Mouse (Mus musculus) heart, embryonic 11.5 days (tissue): Measurements from ENCODE around the gene Mtnr1a. TPM values are rescaled to one million over a fixed set of nuclear protein-coding genes. Genes with fewer than 3 reads are reported as not detected.

Experiments
- ATAC-seq: fragments of 200-750 bp; cut with Nextera tagmentation; replicated peaks from 2 replicates; pipeline ENCODE4 v1.8.0; 2017; ENCODE audit warnings: moderate library complexity; ENCODE audit not compliant: insufficient number of reproducible peaks, low FRiP score, low TSS enrichment
- H3K27ac ChIP-seq: fragments of 300-500 bp; sonication (generic); 2 replicates; pipeline ENCODE4 v1.5.1; 2014; ENCODE audit warnings: mild to moderate bottlenecking, low read depth, low read length
- H3K27me3 ChIP-seq: fragments of 300-500 bp; sonication (generic); 2 replicates; pipeline ENCODE4 v1.6.1; 2014; ENCODE audit warnings: mild to moderate bottlenecking, low read length, mixed read lengths; ENCODE audit not compliant: control insufficient read depth, insufficient read depth
- H3K36me3 ChIP-seq: fragments of 300-500 bp; sonication (generic); 2 replicates; pipeline ENCODE4 v1.6.1; 2014; ENCODE audit warnings: mild to moderate bottlenecking, low read length, moderate library complexity, mixed read lengths; ENCODE audit not compliant: control insufficient read depth, insufficient read depth
- H3K4me1 ChIP-seq: fragments of 300-500 bp; sonication (generic); 2 replicates; pipeline ENCODE4 v1.6.1; 2014; ENCODE audit warnings: low read length; ENCODE audit not compliant: control insufficient read depth, insufficient read depth
- H3K4me2 ChIP-seq: fragments of 300-500 bp; sonication (generic); 2 replicates; pipeline ENCODE4 v1.6.1; 2014; ENCODE audit warnings: mild to moderate bottlenecking, moderate library complexity
- H3K4me3 ChIP-seq: fragments of 300-500 bp; sonication (generic); 2 replicates; pipeline ENCODE4 v1.5.1; 2014; ENCODE audit warnings: low read depth, low read length
- H3K9ac ChIP-seq: fragments of 300-500 bp; sonication (generic); 2 replicates; pipeline ENCODE4 v1.6.1; 2014; ENCODE audit warnings: mild to moderate bottlenecking, low read depth, low read length, moderate library complexity
- H3K9me3 ChIP-seq: fragments of 300-500 bp; sonication (generic); replicated peaks from 2 replicates; pipeline ENCODE4 v1.6.1; 2016; ENCODE audit warnings: low read length; ENCODE audit not compliant: control insufficient read depth
- WGBS: fragments of 180-500 bp; shearing (Covaris S2); extraction: QIAGEN DNeasy Blood & Tissue Kit; methylation state at CpG from one replicate; pipeline ENCODE4 v1.1.7; 2014; ENCODE audit not compliant: insufficient replicate concordance; 5-methylcytosine and 5-hydroxymethylcytosine counted together
- polyA plus RNA-seq: library from polyadenylated mRNA; unstranded; fragments of >200 nt; fragmentation: Nextera tagmentation; extraction: Ambion mirVana; gene quantifications from 2 replicates; pipeline ENCODE4 v1.2.1, GENCODE M21; 2014

Gene Mtnr1a
- polyA plus RNA-seq, 1 experiment from 2014 or later: not detected

DNA sequence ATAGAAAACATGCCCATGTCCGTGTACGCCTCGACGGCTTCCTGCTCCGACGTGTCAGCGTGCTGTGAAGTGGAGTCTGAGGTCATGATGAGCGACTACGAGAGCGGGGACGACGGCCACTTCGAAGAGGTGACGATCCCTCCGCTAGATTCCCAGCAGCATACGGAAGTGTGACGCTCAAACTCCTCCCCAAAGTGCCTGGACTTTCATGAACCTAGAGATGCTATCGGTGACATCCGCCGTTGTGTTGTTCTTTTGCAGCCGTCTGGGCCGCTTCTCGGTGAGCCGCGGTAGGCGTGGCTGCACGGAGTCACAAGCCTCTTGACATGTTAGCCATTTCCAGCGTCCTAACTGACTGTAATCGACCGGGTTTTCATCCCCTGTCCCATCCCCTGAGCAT, 17.7 kb upstream of the Mtnr1a start:
- no peaks in the 10 kb centered on the region for H3K27me3 ChIP-seq
- no peak overlapping the region for H3K4me3 ChIP-seq
- H3K4me2 ChIP-seq: no peak overlapping the region
- no peak for ATAC-seq
- no peaks in the 10 kb centered on the region for H3K4me1 ChIP-seq
- H3K36me3 ChIP-seq: peaks cover 19% of the 10 kb centered on the region
- H3K27ac ChIP-seq: no peak overlapping the region
- H3K9ac ChIP-seq: no peak overlapping the region
- H3K9me3 ChIP-seq: no peaks in the 10 kb centered on the region; the same call in 1 of the 2 replicates
- 89% methylated on average over 30 of the region's 30 CpGs for WGBS

DNA sequence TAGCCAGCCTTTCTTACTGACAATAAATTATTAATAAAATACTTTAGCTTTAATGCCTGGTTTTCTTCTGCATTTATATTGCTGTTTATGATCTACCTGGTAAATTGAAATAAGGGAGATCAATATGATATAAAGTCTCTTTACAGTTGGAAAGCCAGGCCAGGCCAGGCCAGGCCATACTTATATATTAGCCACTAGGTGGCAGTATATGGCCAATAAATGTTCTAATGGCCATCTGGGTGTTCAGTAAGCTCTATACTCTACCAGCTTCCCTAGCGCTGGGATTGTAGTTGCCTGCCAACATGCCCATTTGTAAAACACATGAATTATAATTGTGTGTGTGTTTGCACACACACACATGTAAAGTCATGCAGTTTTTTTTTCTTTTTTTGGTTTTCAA, 16.7 kb upstream of the Mtnr1a start:
- no peaks in the 10 kb centered on the region for H3K27me3 ChIP-seq
- H3K4me3 ChIP-seq: no peak overlapping the region
- no peak overlapping the region for H3K27ac ChIP-seq
- H3K9me3 ChIP-seq: no peaks in the 10 kb centered on the region; the same call in 1 of the 2 replicates
- H3K4me1 ChIP-seq: no peaks in the 10 kb centered on the region
- no peak for ATAC-seq
- 78% methylated on average over 1 of the region's 1 CpGs for WGBS
- peaks cover 17% of the 10 kb centered on the region; the same call in 1 of the 2 replicates for H3K36me3 ChIP-seq
- H3K4me2 ChIP-seq: no peak overlapping the region
- H3K9ac ChIP-seq: no peak overlapping the region

DNA sequence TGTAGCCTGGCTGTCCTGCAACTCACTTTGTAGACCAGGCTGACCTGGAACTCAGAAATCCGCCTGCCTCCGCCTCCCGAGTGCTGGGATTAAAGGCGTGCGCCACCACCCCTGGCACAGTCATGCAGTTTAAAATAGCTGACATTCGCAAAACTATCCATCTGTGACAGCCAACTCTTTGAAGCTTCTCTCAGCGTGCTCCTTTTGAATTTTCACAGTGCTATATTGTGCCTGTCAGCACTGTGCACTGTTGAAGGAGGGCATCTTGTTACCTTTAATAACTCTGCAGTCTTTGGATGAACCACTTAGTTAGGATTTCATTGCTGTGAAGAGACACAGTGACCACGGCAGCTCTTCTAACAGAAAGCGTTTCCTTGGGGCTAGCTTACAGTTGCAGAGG, 16.3 kb upstream of the Mtnr1a start:
- H3K36me3 ChIP-seq: peaks cover 17% of the 10 kb centered on the region; the same call in 1 of the 2 replicates
- no peak overlapping the region for H3K4me2 ChIP-seq
- no peaks in the 10 kb centered on the region for H3K27me3 ChIP-seq
- no peak overlapping the region for H3K9ac ChIP-seq
- 88% methylated on average over 9 of the region's 9 CpGs for WGBS
- H3K4me3 ChIP-seq: no peak overlapping the region
- no peak overlapping the region for H3K27ac ChIP-seq
- H3K9me3 ChIP-seq: no peaks in the 10 kb centered on the region; the same call in 1 of the 2 replicates
- no peaks in the 10 kb centered on the region for H3K4me1 ChIP-seq
- no peak for ATAC-seq

DNA sequence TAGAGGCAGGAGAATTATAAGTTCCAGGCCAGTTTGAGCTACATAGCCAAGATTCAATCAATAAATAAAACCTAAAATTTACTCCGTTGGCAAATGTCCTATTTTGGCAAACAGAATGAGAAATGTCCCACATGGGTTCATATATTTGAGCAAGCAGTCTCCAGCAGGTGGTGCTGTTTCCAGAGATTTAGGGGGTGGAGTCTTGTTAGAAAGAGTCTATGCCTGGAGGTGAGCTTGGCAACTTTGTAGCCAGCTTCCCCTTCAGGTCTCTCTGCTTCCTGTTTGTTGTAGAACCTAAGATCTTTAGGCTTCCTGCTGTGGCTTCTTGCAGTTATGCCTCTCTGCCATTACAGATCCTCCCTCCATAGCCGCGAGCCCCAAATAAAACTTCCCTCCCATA, 13.4 kb upstream of the Mtnr1a start:
- no peak overlapping the region for H3K9ac ChIP-seq
- no peaks in the 10 kb centered on the region for H3K4me1 ChIP-seq
- no peak overlapping the region for H3K4me2 ChIP-seq
- WGBS: 91% methylated on average over 3 of the region's 3 CpGs
- no peak overlapping the region for H3K4me3 ChIP-seq
- peaks cover 14% of the 10 kb centered on the region; the same call in 1 of the 2 replicates for H3K36me3 ChIP-seq
- H3K27ac ChIP-seq: no peak overlapping the region
- no peaks in the 10 kb centered on the region for H3K27me3 ChIP-seq
- ATAC-seq: no peak
- no peaks in the 10 kb centered on the region; the same call in 1 of the 2 replicates for H3K9me3 ChIP-seq

DNA sequence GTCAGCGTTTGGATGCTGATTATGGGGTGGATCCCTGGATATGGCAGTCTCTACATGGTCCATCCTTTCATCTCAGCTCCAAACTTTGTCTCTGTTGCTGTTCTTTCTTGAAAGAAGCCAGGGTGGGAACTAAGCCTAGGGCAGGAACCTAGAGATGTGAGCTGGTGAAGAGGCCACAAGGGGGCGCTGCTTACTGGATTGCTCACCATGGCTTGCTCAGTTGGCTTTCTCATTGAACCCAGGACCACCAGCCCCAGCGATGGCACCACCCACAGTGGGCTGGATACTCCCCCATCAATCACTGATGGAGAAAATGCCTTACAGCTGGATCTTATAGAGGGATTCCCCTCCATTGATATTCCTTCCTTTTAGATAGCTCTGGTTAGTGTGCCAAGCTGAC, 12.1 kb upstream of the Mtnr1a start:
- peaks cover 7% of the 10 kb centered on the region; the same call in 1 of the 2 replicates for H3K36me3 ChIP-seq
- H3K9me3 ChIP-seq: no peaks in the 10 kb centered on the region; the same call in 1 of the 2 replicates
- no peak overlapping the region for H3K4me2 ChIP-seq
- H3K9ac ChIP-seq: no peak overlapping the region
- H3K27ac ChIP-seq: no peak overlapping the region
- WGBS: 12% methylated on average over 2 of the region's 3 CpGs
- no peak overlapping the region for H3K4me3 ChIP-seq
- H3K4me1 ChIP-seq: no peaks in the 10 kb centered on the region
- no peak for ATAC-seq
- no peaks in the 10 kb centered on the region for H3K27me3 ChIP-seq

DNA sequence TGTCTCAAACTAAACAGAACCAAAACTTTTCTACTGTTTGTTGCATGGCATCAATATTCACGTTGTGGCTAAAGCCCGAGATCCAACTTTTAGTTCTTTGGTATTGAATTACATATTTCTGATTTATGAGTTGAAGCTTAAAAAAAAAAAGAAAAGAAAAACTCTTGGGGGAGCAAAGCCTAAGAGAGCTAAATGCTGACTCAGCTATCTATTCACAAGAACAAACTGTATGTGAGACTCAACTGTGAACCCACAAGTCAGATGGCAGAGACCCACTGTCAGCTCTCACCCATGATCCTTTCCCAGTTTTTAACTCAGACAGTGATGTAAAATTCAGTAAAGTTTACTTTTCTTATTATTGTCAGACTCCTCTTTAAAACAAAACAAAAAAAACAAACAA, 8.9 kb upstream of the Mtnr1a start:
- Histone ChIP-seq H3K27me3 (no peaks in the 10 kb centered on the region), H3K4me1 (no peaks in the 10 kb centered on the region)
- no peak for ATAC-seq

DNA sequence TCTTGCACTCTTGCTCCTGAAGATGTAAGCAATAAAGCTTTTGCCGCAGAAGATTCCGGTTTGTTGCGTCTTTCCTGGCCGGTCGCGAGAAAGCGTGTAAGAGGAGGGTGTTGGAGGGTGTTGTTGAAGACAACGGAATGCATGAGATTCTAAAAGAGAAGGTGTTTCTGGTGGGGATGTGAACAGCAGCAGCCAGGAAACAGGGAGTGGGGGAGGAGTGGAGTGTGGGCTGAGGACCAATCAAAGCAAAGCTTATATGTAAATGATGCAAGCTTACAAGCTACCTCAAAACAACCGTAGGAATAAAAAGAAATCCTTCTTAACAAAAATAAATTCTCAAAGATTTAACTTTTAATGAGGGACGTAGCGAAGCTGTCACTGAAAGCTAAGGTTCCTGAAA, 6.6 kb upstream of the Mtnr1a start:
- WGBS: 87% methylated on average over 11 of the region's 11 CpGs

More for the DNA sequence above, 8.9 kb upstream of the Mtnr1a start:
- Histone ChIP-seq H3K4me2 (no peak overlapping the region), H3K36me3 (0 out of 2 replicates have a peak, but pooled peaks cover 2% of the 10 kb centered on the region), H3K4me3 (no peak overlapping the region), H3K9ac (no peak overlapping the region), H3K9me3 (no peaks in the 10 kb centered on the region; the same call in 1 of the 2 replicates), H3K27ac (no peak overlapping the region)
- whole genome bisulfite sequencing: 93% methylated on average over 2 of the region's 2 CpGs

DNA sequence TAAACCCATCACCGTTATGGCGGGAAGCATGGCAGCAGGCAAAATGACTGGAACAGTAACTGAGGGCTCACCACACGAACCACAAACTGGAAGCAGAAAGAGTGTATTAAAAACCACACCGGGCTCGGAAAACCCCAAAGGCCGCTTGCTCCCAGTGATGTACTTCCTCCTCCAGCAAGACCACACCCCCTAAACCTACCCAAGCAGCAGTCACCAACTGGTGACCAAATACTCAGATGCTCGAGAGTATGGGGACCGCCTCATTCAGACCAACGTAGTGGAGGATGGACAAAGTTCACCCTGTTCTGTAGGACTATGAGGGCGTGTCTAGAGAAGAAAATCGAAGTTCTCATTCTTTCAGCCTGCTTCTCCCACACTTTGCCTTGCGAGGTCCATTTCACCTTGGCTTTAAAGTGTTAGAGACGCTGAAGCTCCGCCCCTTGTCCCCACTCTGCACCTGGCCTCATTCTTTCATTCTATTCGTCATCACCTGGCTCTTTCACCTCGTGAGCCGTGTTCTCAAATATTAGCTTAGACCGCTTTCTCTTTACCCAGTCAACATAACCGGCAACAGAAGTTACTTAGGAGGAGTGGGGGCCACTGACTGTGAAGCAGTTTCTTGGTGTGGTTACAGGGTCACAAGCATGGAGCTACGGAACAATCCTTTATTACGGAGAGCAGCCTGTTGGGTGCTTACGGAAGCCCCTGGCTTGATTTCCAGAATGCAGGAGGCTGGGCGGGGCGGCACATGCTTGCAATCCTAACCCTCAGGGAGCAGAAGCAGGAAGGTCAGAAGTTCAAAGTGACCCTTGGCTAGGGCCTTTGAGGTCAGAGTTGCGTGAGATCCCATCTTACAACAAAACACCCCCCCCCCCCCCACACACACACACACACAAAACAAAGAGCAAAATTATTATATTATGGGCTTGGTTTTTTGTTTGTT, 5.7 kb upstream of the Mtnr1a start:
- no peak overlapping the region for H3K9ac ChIP-seq
- H3K27ac ChIP-seq: no peak overlapping the region
- no peaks in the 10 kb centered on the region for H3K9me3 ChIP-seq
- H3K27me3 ChIP-seq: no peaks in the 10 kb centered on the region
- H3K4me3 ChIP-seq: no peak overlapping the region
- no peaks in the 10 kb centered on the region for H3K4me1 ChIP-seq
- H3K36me3 ChIP-seq: no peaks in the 10 kb centered on the region
- WGBS: 74% methylated on average over 25 of the region's 25 CpGs
- no peak overlapping the region for H3K4me2 ChIP-seq
- no peak for ATAC-seq

More for the DNA sequence above, 6.6 kb upstream of the Mtnr1a start:
- Histone ChIP-seq H3K4me3 (no peak overlapping the region), H3K36me3 (no peaks in the 10 kb centered on the region), H3K4me2 (no peak overlapping the region), H3K27me3 (no peaks in the 10 kb centered on the region), H3K27ac (no peak overlapping the region), H3K4me1 (no peaks in the 10 kb centered on the region), H3K9me3 (no peaks in the 10 kb centered on the region), H3K9ac (no peak overlapping the region)
- no peak for ATAC-seq
